Mouse (Mus musculus): ENCODE data around the gene Pnpla6. TPM values are rescaled to one million over a fixed set of nuclear protein-coding genes. Genes with fewer than 3 reads are reported as not detected.
"Not testable (repeated sequence)": the region's sequence is repeated elsewhere in the genome, so short reads cannot be mapped to it uniquely, and the experiment has no call there.

The Pnpla6 gene
- total RNA-seq, 2 experiments from 2014 or later, result 59.1 to 77.1 TPM

DNA sequence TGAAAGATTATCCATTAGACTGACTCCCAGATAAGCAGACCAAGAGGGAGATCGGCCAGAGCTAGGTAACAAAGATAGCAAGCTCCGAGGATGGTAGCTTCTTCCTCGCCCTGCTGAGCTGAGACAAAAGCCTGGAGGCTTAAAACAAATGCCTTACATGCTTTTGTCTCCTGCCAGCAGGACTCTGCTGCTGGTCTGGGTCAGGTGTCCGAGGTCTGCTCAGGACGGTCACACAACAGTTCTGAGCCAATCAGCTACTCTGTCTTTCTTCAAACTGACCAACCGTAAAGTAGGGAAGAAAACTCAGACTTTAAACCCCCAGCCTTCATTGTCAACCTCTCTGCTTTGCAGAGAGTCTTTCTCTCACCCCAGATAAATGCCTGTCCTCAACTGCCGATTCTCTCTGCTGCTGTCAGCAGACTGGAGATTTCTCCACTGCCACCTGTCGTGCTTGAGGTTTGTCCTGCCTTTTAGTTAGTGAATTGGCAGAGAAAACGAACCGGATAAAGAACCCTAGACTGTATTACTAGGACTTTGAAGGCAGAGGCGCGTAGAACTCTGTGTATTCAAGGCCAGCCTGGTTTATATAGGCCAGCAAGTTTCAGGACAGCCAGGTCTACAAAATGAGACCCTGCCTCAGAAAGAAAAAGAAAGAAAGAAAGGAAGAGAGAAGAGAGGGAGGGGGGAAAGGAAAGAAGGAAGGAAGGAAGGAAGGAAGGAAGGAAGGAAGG, 52.6 kb downstream of the Pnpla6 start, which contains the start of gene C330021F23Rik:
Gene C330021F23Rik (plus strand): TSS at position 350 of the 731 bp plus-strand sequence.
- DNase-seq (ENCODE audit: extremely low spot score in 1 of 2, low spot score in 1 of 2), result no peak

DNA sequence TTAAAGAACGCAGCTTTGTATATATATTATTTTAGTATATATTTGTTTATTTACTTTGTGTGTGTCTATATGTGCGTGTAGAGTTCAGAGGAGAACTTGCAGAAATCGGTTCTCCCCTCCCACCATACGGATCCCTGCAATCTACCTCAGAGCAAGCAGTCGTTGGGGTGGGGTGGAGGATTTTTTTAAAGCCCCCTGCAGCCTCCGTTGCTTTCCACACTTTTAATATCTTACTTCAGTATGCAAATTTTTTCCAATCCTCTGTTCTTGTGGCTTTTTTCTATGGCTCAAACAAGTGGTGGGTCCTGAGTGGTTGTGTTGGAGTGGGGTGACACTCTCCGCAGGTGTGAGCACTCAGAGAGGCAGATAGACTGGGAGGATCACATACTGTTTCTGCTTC, 53.2 kb downstream of the Pnpla6 start:
- no peak for DNase-seq (ENCODE audit: extremely low spot score in 1 of 2, low spot score in 1 of 2)

DNA sequence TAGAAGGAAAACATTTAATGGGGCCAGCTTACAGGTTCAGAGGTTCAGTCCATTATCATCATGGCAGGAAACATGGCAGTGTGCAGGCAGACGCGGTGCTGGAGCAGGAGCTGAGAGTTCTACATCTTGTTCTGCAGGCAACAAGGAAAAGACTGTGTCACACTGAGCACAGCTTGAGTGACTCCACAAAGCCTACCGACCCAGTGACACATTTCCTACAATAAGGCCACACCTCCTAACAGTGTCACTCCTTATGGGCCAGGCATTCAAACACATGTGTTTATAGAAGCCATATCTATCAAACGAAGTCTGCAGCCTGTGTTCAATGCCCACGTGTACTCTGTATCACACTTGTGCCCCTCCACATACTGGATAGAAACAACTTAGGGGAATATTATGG, 54.6 kb downstream of the Pnpla6 start:
- no peak for DNase-seq (ENCODE audit: extremely low spot score in 1 of 2, low spot score in 1 of 2)

DNA sequence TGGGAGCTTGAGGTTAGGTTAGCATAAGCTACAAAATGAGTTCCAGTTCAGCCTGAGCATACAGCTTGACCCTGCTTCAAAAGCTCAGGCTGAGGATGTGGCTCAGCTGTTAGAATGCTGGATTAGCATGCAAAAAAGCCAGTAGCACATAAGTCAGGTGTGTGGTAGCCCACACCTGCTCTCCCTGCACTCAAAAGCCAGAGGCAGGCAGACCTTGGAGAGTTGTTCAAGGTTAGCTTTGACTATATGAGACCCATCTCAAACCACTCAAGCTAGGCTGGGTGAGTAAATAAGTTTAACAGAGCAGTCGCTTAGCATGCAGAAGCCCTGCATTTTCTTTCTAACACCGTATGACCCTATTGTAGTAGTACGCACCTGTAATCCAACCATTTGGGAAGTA, 59.4 kb downstream of the Pnpla6 start:
- no peak for DNase-seq (ENCODE audit: extremely low spot score in 1 of 2, low spot score in 1 of 2)

- no peak for DNase-seq (ENCODE audit: extremely low spot score in 1 of 2, low spot score in 1 of 2)
Measured at GRCm38 (mm10) chr8:3576211-3576960, 61.2 kb downstream of the Pnpla6 start.

DNA sequence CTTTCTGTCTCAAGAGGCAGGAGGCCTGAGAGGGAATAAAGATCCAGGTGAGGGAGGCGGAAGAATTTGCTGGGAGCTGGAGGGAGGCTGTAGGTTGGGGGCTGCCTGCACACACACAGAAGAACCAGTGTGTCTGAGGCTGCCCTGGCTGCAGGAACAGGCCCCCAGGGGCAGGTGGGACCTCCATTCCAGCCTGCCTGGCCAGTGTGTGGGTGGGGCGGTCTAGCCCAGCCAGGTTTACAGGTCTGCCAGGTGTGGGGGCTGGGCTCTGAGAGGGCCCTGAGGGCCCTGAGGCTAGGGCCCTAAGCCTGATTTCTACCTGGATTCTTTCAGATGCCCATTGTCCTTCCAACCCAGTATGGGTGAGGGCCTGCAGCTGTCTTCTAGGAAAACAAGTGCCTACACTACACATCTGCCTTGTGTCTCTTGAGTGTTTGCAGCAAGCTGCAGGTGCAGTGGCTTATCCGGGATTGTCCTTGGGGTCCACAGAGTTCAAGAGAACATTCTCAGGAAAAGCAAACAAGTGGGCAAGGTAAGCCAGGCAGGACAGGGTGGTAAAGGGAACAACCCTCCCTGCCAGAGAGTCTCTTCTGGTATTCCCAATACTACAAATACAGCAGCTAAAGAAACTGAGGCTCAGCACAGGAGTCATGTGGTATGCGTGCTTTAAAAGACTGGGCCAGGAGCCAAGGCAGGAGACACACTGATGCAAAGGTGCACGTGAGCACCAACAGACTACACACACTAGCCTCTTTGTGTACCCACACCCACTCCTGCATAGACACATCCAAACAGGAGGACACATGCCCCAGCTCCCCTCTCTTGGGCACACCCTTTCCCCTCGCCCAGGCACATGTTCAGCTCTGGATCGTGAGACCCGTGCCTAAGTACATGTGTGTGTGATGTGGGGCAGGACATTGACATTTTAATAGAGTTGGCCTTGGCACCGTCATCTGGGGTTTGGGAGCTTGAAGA, 64.5 kb downstream of the Pnpla6 start:
- DNase-seq (ENCODE audit: extremely low spot score in 1 of 2, low spot score in 1 of 2), result no peak

- DNase-seq (ENCODE audit: extremely low spot score in 1 of 2, low spot score in 1 of 2), result not testable (repeated sequence)
Measured at GRCm38 (mm10) chr8:3581961-3582360, 66.8 kb downstream of the Pnpla6 start.

GRCm38 (mm10) chr8:3586452-3586851, 71.3 kb downstream of the Pnpla6 start:
- DNase-seq (ENCODE audit: extremely low spot score in 1 of 2, low spot score in 1 of 2), result no peak

DNA sequence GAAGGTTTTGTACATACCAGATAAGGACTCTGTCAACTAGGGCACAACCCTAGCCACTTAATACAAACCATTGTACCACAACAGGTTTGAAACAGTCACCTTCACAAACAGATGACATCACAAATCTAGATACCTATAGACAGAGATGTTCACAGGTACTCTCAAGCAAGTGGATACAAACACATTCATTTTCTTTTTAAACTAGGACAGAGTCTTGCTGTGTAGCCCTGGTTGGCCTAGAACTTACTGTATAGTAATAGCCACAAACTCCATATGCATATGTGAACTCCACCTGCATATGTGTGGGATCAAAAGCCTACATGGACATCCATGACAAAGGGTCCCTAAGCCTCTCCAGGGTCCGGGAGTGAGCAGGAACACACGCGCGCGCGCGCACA, 71.8 kb downstream of the Pnpla6 start, which contains the start of gene Camsap3:
Gene Camsap3 (plus strand): TSS at position 301 of the 398 bp plus-strand sequence.
- DNase-seq (ENCODE audit: extremely low spot score in 1 of 2, low spot score in 1 of 2), result no peak

GRCm38 (mm10) chr8:3587391-3588257, 72.4 kb downstream of the Pnpla6 start:
- DNase-seq (ENCODE audit: extremely low spot score in 1 of 2, low spot score in 1 of 2), result peak; percentile 56 to 59

GRCm38 (mm10) chr8:3588258-3588633, 73.1 kb downstream of the Pnpla6 start:
- no peak for DNase-seq (ENCODE audit: extremely low spot score in 1 of 2, low spot score in 1 of 2)

DNA sequence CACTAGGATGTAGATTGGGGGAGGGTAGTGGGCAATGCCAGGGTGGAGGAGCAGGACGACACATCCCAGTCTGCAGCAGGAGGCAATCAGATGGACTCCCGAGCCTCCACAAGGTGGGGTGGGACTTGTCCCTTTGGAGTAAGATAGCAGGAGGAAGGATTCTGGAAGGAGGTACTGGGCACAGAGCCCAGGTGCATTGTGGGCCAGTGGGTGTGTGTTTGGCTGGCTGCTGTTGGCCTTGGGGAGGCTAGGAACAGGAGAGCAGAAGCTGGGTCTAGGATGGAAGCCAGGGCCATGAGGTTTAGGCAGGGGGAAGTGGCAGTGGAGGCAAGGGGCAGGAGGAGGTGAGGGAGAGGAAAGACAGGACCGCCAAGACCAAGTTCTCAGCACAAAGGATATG, 78.3 kb downstream of the Pnpla6 start:
- DNase-seq (ENCODE audit: extremely low spot score in 1 of 2, low spot score in 1 of 2), result no peak

Other genes starting within 250 kb of the Pnpla6 start
- gene Insr, start 235.8 kb upstream of the Pnpla6 start, total RNA-seq (2021), result 10 to 100 TPM; 40.9 to 52.6 TPM
- not detected for gene A430078G23Rik, start 162.0 kb upstream of the Pnpla6 start, total RNA-seq (2021)
- 10 to 100 TPM; 41.6 to 43.6 TPM for gene Arhgef18, start 122.4 kb upstream of the Pnpla6 start, total RNA-seq (2021)
- 1 to 10 TPM in 1 of 2 experiments, under 1 TPM in 1; 0.59 to 1.2 TPM for gene Pex11g, start 47.7 kb upstream of the Pnpla6 start, total RNA-seq (2021)
- under 1 TPM; 0.23 to 0.30 TPM for gene Tex45, start 44.5 kb upstream of the Pnpla6 start, total RNA-seq (2021)
- 10 to 100 TPM; 29.0 to 32.5 TPM for gene Zfp358, start 22.2 kb upstream of the Pnpla6 start, total RNA-seq (2021)
- gene Mcoln1, start 14.9 kb upstream of the Pnpla6 start, total RNA-seq (2021), result 10 to 100 TPM; 72.7 to 85.3 TPM
- gene C330021F23Rik, start 52.6 kb downstream of the Pnpla6 start, total RNA-seq (2021), result not detected
- gene Camsap3, start 71.9 kb downstream of the Pnpla6 start, total RNA-seq (2021), result 10 to 100 TPM; 35.5 to 38.1 TPM
- 10 to 100 TPM; 37.8 to 41.5 TPM for gene Xab2, start 105.9 kb downstream of the Pnpla6 start, total RNA-seq (2021)
- gene Pet100, start 106.2 kb downstream of the Pnpla6 start, total RNA-seq (2021), result 10 to 100 TPM; 82.1 to 87.9 TPM
- gene Pcp2, start 110.2 kb downstream of the Pnpla6 start, total RNA-seq (2021), result under 1 TPM in 1 of 2 experiments, not detected in 1; 0.66 TPM
- gene Stxbp2, start 115.6 kb downstream of the Pnpla6 start, total RNA-seq (2021), result 10 to 100 TPM; 31.2 to 42.2 TPM
- under 1 TPM; 0.32 to 0.54 TPM for gene Retn, start 140.4 kb downstream of the Pnpla6 start, total RNA-seq (2021)
- not detected for gene Mcemp1, start 150.4 kb downstream of the Pnpla6 start, total RNA-seq (2021)
- gene Fcor, start 157.0 kb downstream of the Pnpla6 start, total RNA-seq (2021), result 10 to 100 TPM; 22.4 to 23.5 TPM
- 10 to 100 TPM; 26.5 to 32.9 TPM for gene Trappc5, start 160.9 kb downstream of the Pnpla6 start, total RNA-seq (2021)
- not detected for gene Fcer2a, start 178.8 kb downstream of the Pnpla6 start, total RNA-seq (2021)
- gene Clec4g, start 205.3 kb downstream of the Pnpla6 start, total RNA-seq (2021), result not detected
- not detected for gene Cd209a, start 233.6 kb downstream of the Pnpla6 start, total RNA-seq (2021)